Mouse (Mus musculus) kidney, adult 2 months (tissue): ENCODE measurements around the gene Nkd1.

Experiments used
- CTCF ChIP-seq: fragments of 200-500 bp; conservative IDR thresholded peaks from 2 replicates; pipeline ENCODE4 v1.5.1; 2011; ENCODE audit warnings: low read depth, mild to moderate bottlenecking, control low read depth, low read length, moderate library complexity, mixed read lengths; ENCODE audit not compliant: insufficient read depth, insufficient read length
- POLR2A ChIP-seq: fragments of 200-500 bp; IDR thresholded peaks from one replicate; pipeline ENCODE4 v1.6.1; 2011; ENCODE audit warnings: low read depth, low read length, control low read depth

- TF ChIP-seq CTCF, result no peak
- TF ChIP-seq POLR2A, result no peak
Observed at GRCm38 (mm10) chr8:88564256-88564903, 43.2 kb downstream of the Nkd1 start.
